Mouse (Mus musculus) MEL (cell line): Measurements from ENCODE around the gene Ddost.

Experiments
- BHLHE40 ChIP-seq: IDR thresholded peaks from 2 replicates; pipeline ENCODE4 v1.6.1; 2012; ENCODE audit warnings: low read depth, mild to moderate bottlenecking, inconsistent platforms, low read length, improper control_type of control experiment, borderline replicate concordance
- CTCF ChIP-seq, 3 experiments: IDR thresholded peaks in 2 of 3; conservative IDR thresholded peaks in 1 of 3; 2 replicates each; pipeline ENCODE4 v1.5.1; 2011 to 2012; ENCODE audit warnings: low read length in 3 of 3, low read depth in 2 of 3, mild to moderate bottlenecking in 2 of 3, improper control_type of control experiment in 1 of 3, inconsistent platforms in 1 of 3, mixed read lengths in 1 of 3, moderate library complexity in 1 of 3; ENCODE audit not compliant: control insufficient read depth in 1 of 3, insufficient read depth in 1 of 3, poor library complexity in 1 of 3, severe bottlenecking in 1 of 3
- EP300 ChIP-seq, 2 experiments: IDR thresholded peaks; 2 replicates each; pipeline ENCODE4 v1.6.1; 2011; ENCODE audit warnings: improper control_type of control experiment in 2 of 2, low read length in 2 of 2, low read depth in 1 of 2, mild to moderate bottlenecking in 1 of 2
- GATA1 ChIP-seq: IDR thresholded peaks from 2 replicates; pipeline ENCODE4 v1.6.1; 2011; ENCODE audit warnings: low read depth, low read length, improper control_type of control experiment
- MAX ChIP-seq: IDR thresholded peaks from 2 replicates; pipeline ENCODE4 v1.6.1; 2011; ENCODE audit warnings: low read length, improper control_type of control experiment
- POLR2A ChIP-seq, 2 experiments: IDR thresholded peaks; 2 replicates each; pipeline ENCODE4 v1.6.1; 2011 to 2012; ENCODE audit warnings: low read length in 2 of 2, mild to moderate bottlenecking in 2 of 2, control low read depth in 1 of 2, improper control_type of control experiment in 1 of 2, low read depth in 1 of 2, moderate library complexity in 1 of 2; ENCODE audit not compliant: control insufficient read depth in 1 of 2, insufficient read depth in 1 of 2, poor library complexity in 1 of 2
- RCOR1 ChIP-seq: IDR thresholded peaks from 2 replicates; pipeline ENCODE4 v1.6.1; 2012; ENCODE audit warnings: low read depth, mild to moderate bottlenecking, inconsistent platforms, low read length, improper control_type of control experiment
- SMC3 ChIP-seq: IDR thresholded peaks from 2 replicates; pipeline ENCODE4 v1.6.1; 2011; ENCODE audit warnings: low read depth, low read length, improper control_type of control experiment

GRCm38 (mm10) chr4:138343341-138343837 is 38.9 kb downstream of the Ddost start:
- TF ChIP-seq EP300 (IDR thresholded peaks at IDR 0.05; ENCODE audit: low read depth in 1 of 2, low read length in 2 of 2) (no peak), GATA1 (no peak), MAX (no peak), SMC3 (no peak), BHLHE40 (no peak), POLR2A (IDR thresholded peaks at IDR 0.05; ENCODE audit: control insufficient read depth in 1 of 2, insufficient read depth in 1 of 2, low read depth in 1 of 2, low read length in 2 of 2, poor library complexity in 1 of 2) (no peak), CTCF (IDR thresholded peaks at IDR 0.05 in 2 of 3, conservative IDR thresholded peaks at IDR 0.05 in 1 of 3; ENCODE audit: control insufficient read depth in 1 of 3, insufficient read depth in 1 of 3, low read depth in 2 of 3, low read length in 3 of 3, poor library complexity in 1 of 3, severe bottlenecking in 1 of 3) (no peak), RCOR1 (no peak)
